Mouse (Mus musculus) heart, embryonic 10.5 days (tissue): ENCODE measurements around the gene Ube2o. TPM values are rescaled to one million over a fixed set of nuclear protein-coding genes. Genes with fewer than 3 reads are reported as not detected.
A peak's percentile ranks its signal among the peaks of the same experiment; 100 is the strongest.

Experiments used
- DNase-seq: peaks from one replicate; pipeline ENCODE4 v3.0.0-alpha.2; 2017; ENCODE audit warnings: low spot score
- H3K27ac ChIP-seq: fragments of 300-500 bp; sonication (generic); 2 replicates; pipeline ENCODE4 v1.5.1; 2016; ENCODE audit warnings: mild to moderate bottlenecking
- H3K27me3 ChIP-seq: fragments of 300-500 bp; sonication (generic); 2 replicates; pipeline ENCODE4 v1.6.1; 2016; ENCODE audit warnings: mild to moderate bottlenecking; ENCODE audit not compliant: poor library complexity, insufficient read depth, severe bottlenecking
- H3K36me3 ChIP-seq: fragments of 300-500 bp; sonication (generic); 2 replicates; pipeline ENCODE4 v1.6.1; 2016; ENCODE audit warnings: mild to moderate bottlenecking, moderate library complexity
- H3K4me1 ChIP-seq: fragments of 300-500 bp; sonication (generic); 2 replicates; pipeline ENCODE4 v1.6.1; 2016; ENCODE audit warnings: mild to moderate bottlenecking
- H3K4me3 ChIP-seq: fragments of 300-500 bp; sonication (generic); 2 replicates; pipeline ENCODE4 v1.5.1; 2016; ENCODE audit warnings: mild to moderate bottlenecking, moderate library complexity
- H3K9me3 ChIP-seq: fragments of 300-500 bp; sonication (generic); 2 replicates; pipeline ENCODE4 v1.6.1; 2016; ENCODE audit warnings: mild to moderate bottlenecking, moderate library complexity
- WGBS: fragments of 180-500 bp; shearing (Covaris S2); methylation state at CpG from one replicate; pipeline ENCODE4 v1.1.7; 2016; 5-methylcytosine and 5-hydroxymethylcytosine counted together
- polyA plus RNA-seq: library from polyadenylated mRNA; unstranded; fragments of >200 nt; fragmentation: Nextera tagmentation; extraction: Ambion mirVana; gene quantifications from 2 replicates; pipeline ENCODE4 v1.2.1, GENCODE M21; 2016

Ube2o gene
- polyA plus RNA-seq, 1 experiment from 2014 or later: 10.3 TPM

GRCm38 (mm10) chr11:116547296-116548060 is 33.8 kb downstream of the Ube2o start:
- Histone ChIP-seq H3K9me3 (no peaks in the 10 kb centered on the region), H3K4me1 (peaks cover 41% of the 10 kb centered on the region), H3K27ac (no peak overlapping the region), H3K36me3 (peaks cover 54% of the 10 kb centered on the region), H3K4me3 (no peak overlapping the region), H3K27me3 (no peaks in the 10 kb centered on the region)
- WGBS: 84% methylated on average over 17 of the region's 17 CpGs
- no peak for DNase-seq

DNA sequence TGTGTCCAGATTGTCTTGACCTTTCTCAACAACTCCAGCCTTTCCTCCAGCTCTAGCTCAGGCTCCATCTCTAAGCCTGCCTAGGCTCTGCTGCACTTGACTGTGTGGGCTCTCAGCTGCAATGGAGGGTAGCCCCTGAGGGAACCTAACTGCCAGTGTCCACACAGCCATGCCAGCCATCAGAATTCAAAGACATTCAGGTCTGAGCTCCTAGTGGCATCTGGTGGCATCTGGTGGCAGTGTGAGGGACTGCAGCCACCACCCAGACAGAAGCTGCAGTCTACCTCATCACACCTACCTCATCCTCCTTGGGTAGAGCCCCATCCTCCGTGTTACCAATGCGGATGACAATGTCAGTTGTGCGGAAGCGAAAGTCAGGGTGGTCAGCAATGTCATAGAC is 38.1 kb downstream of the Ube2o start:
- H3K27me3 ChIP-seq: no peaks in the 10 kb centered on the region
- H3K4me1 ChIP-seq: peaks cover 10% of the 10 kb centered on the region; the same call in 1 of the 2 replicates
- no peak overlapping the region for H3K27ac ChIP-seq
- peaks cover 97% of the 10 kb centered on the region for H3K36me3 ChIP-seq
- no peak for DNase-seq
- 82% methylated on average over 4 of the region's 4 CpGs for WGBS
- no peak overlapping the region; the same call in 1 of the 2 replicates for H3K4me3 ChIP-seq
- H3K9me3 ChIP-seq: no peaks in the 10 kb centered on the region

GRCm38 (mm10) chr11:116541183-116541582 is 40.1 kb downstream of the Ube2o start:
- no peak for DNase-seq
- Histone ChIP-seq H3K27ac (no peak overlapping the region), H3K4me1 (peaks cover 24% of the 10 kb centered on the region), H3K27me3 (peaks cover 2% of the 10 kb centered on the region; the same call in 1 of the 2 replicates), H3K4me3 (no peak overlapping the region), H3K9me3 (no peaks in the 10 kb centered on the region), H3K36me3 (peaks cover 88% of the 10 kb centered on the region)
- WGBS: 97% methylated on average over 11 of the region's 11 CpGs

DNA sequence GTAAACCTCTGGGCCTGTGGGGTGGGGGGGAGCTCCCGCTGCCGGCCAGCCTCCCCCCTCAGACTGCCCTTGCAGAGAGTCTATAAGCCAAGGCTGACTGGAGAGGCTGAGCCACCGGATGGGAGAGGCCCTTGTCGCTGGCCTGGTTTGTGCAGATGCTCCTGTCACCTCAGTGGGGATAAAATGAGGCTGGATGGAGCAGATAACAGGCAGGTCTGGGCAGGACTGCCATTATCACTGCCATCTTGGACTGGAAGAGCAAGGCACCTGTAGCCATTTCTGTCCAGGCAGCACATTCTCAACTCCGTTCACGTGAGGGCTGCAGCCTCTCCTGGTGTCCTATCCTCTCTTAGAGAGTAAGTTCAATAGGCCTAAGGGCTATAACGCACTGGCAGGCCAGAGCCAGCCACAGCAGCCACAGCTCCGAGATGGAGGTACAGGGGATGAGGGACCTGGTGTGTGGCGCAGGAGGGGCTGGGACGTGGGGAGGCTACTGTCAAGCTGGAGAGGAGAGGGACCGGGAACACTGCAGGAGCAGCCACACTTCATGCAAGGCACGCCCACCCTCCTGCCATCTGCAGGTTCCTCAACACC is 43.0 kb downstream of the Ube2o start:
- Histone ChIP-seq H3K27me3 (peaks cover 27% of the 10 kb centered on the region), H3K36me3 (peaks cover 58% of the 10 kb centered on the region), H3K9me3 (no peaks in the 10 kb centered on the region), H3K27ac (no peak overlapping the region), H3K4me1 (peaks cover 48% of the 10 kb centered on the region), H3K4me3 (no peak overlapping the region)
- 79% methylated on average over 12 of the region's 12 CpGs for WGBS
- DNase-seq: no peak

DNA sequence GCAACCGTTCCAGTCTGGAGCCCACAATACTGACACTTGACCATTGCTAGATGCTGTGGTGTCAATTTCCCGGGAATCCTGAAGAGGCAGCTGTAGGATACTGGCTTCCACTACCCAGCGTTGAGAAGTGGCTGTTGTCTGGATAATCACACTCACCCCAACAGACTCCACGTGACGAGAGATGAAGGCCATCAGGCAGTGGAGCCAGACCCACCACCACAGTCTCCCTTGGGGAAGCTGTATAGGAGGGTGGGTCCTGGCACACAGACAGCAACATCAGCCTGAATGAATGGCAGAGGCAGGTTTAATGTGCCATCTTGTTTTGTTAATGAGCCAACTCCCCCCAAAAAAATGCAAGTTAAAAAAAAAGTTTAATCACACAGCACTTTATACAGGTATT is 43.9 kb downstream of the Ube2o start:
- DNase-seq: no peak
- WGBS: 46% methylated on average over 5 of the region's 5 CpGs
- H3K9me3 ChIP-seq: no peaks in the 10 kb centered on the region
- peaks cover 56% of the 10 kb centered on the region for H3K4me1 ChIP-seq
- H3K4me3 ChIP-seq: no peak overlapping the region
- H3K27ac ChIP-seq: 0 out of 2 replicates have a peak overlapping the region, but pooled peaks have one; percentile 31
- H3K36me3 ChIP-seq: peaks cover 50% of the 10 kb centered on the region
- H3K27me3 ChIP-seq: peaks cover 35% of the 10 kb centered on the region

GRCm38 (mm10) chr11:116536685-116537084 is 44.6 kb downstream of the Ube2o start:
- WGBS: 59% methylated on average over 7 of the region's 7 CpGs
- H3K36me3 ChIP-seq: peaks cover 43% of the 10 kb centered on the region
- DNase-seq: no peak
- 0 out of 2 replicates have a peak overlapping the region, but pooled peaks have one; percentile 31 for H3K27ac ChIP-seq
- H3K27me3 ChIP-seq: peaks cover 42% of the 10 kb centered on the region
- H3K4me1 ChIP-seq: peaks cover 63% of the 10 kb centered on the region
- no peak overlapping the region for H3K4me3 ChIP-seq
- no peaks in the 10 kb centered on the region for H3K9me3 ChIP-seq

GRCm38 (mm10) chr11:116534154-116534865 is 46.9 kb downstream of the Ube2o start:
- Histone ChIP-seq H3K27me3 (peaks cover 62% of the 10 kb centered on the region), H3K4me3 (peak overlapping the region; percentile 72), H3K27ac (peak overlapping the region; percentile 65; the same call in 1 of the 2 replicates), H3K36me3 (peaks cover 19% of the 10 kb centered on the region), H3K4me1 (peaks cover 80% of the 10 kb centered on the region), H3K9me3 (no peaks in the 10 kb centered on the region)
- DNase-seq: peak; percentile 92
- 17% methylated on average over 20 of the region's 20 CpGs for WGBS

DNA sequence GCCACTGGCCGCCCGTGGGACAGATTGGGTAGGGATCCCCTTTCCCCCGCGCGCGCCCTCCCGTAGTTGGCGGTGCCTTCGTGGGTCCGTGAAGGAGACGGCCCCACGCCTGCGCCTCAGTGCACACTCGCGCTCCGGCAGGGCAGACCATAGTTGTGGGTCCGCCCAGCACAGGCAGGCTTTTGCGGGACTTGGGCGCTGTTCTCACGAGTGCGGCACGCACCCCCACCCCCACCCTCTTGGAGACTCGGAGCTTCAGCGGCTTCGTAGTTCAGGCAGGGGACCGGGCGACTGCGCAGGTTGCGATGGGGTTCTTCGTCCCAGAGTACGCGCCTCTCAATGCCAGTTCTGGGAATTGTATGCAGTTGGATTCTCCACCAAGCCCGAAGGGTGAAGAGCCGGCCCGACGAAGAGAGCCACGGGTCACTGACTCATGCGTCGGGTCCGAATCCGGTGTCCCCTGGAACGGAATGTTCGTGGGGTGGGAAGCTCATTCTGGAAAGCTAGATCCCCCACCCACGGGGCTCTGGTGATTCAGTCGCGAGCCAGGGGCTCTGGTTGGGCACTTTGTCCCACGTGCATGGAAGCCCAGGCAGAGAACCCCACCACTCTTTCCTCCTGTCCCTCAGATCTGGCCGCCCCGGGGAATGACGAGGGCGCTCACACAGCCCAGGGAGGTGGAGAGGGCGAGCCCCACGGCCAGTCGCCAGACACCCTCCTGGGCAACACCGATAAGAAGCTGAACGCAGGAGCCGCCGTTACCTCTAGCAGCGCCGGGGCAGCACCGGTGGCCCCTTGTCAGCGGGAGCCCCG is 47.7 kb downstream of the Ube2o start:
- Histone ChIP-seq H3K36me3 (peaks cover 11% of the 10 kb centered on the region), H3K27me3 (peaks cover 64% of the 10 kb centered on the region), H3K9me3 (no peaks in the 10 kb centered on the region), H3K27ac (peak overlapping the region; percentile 65), H3K4me1 (peaks cover 74% of the 10 kb centered on the region), H3K4me3 (peak overlapping the region; percentile 72)
- peak; percentile 87 for DNase-seq
- WGBS: 1% methylated on average over 63 of the region's 63 CpGs

- Histone ChIP-seq H3K9me3 (no peaks in the 10 kb centered on the region), H3K4me3 (peak overlapping the region; percentile 72), H3K4me1 (peaks cover 68% of the 10 kb centered on the region), H3K27me3 (peaks cover 70% of the 10 kb centered on the region), H3K27ac (peak overlapping the region; percentile 65), H3K36me3 (peaks cover 5% of the 10 kb centered on the region; the same call in 1 of the 2 replicates)
- no peak for DNase-seq
- WGBS: under 1% methylated on average over 50 of the region's 50 CpGs
Observed at GRCm38 (mm10) chr11:116532810-116533338, 48.4 kb downstream of the Ube2o start.

- no peak for DNase-seq
- Histone ChIP-seq H3K36me3 (0 out of 2 replicates have a peak, but pooled peaks cover 3% of the 10 kb centered on the region), H3K4me3 (peak overlapping the region; percentile 72), H3K4me1 (peaks cover 67% of the 10 kb centered on the region), H3K9me3 (no peaks in the 10 kb centered on the region), H3K27me3 (peaks cover 76% of the 10 kb centered on the region), H3K27ac (peak overlapping the region; percentile 65)
- WGBS: under 1% methylated on average over 30 of the region's 30 CpGs
Observed at GRCm38 (mm10) chr11:116532262-116532809, 48.9 kb downstream of the Ube2o start.

GRCm38 (mm10) chr11:116531371-116532191 is 49.7 kb downstream of the Ube2o start:
- Histone ChIP-seq H3K27me3 (peaks cover 83% of the 10 kb centered on the region), H3K36me3 (no peaks in the 10 kb centered on the region), H3K4me1 (peaks cover 60% of the 10 kb centered on the region), H3K27ac (peak overlapping the region; percentile 71; the same call in 1 of the 2 replicates), H3K4me3 (peak overlapping the region; percentile 72), H3K9me3 (no peaks in the 10 kb centered on the region)
- 4% methylated on average over 48 of the region's 48 CpGs for WGBS
- no peak for DNase-seq
